Mouse (Mus musculus) Patski (cell line): Measurements from ENCODE around the gene Defb45. TPM values are rescaled to one million over a fixed set of nuclear protein-coding genes. Genes with fewer than 3 reads are reported as not detected.

ENCODE experiments used
- ATAC-seq: fragments of 100-300 bp; one replicate; pipeline ENCODE4 v1.8.0; 2021
- CTCF ChIA-PET: fragments of 350-600 bp; sonication (Branson Sonifier 250); formaldehyde crosslinking; loops from one replicate; lab custom pipeline; 2022; ENCODE audit warnings: inconsistent platforms; lab: Charles Lee
- POLR2A ChIA-PET: fragments of 350-600 bp; sonication (Branson Sonifier 250); formaldehyde crosslinking; loops from one replicate; lab custom pipeline; 2022; ENCODE audit warnings: antibody characterized with exemption, inconsistent platforms; lab: Charles Lee
- DNase-seq: peaks from one replicate; pipeline ENCODE4 v3.0.0-alpha.2; 2011; ENCODE audit warnings: low read depth, low spot score
- H3K27me3 ChIP-seq: fragments of 371-371 bp; one replicate; pipeline ENCODE4 v1.5.1; 2021
- CTCF ChIP-seq: fragments of 100-300 bp; IDR thresholded peaks from one replicate; pipeline ENCODE4 v1.5.1; 2021
- in situ Hi-C: fragments of 300-500 bp; cut with MboI; formaldehyde crosslinking; loops from 3 replicates; pipeline ENCODE4 v1.11.1; 2018; ENCODE audit warnings: low pct_unique_long_range_greater_than_20kb, mixed read lengths
- polyA plus RNA-seq: library from polyadenylated mRNA; unstranded; gene quantifications from one replicate; pipeline ENCODE4 v1.2.3, GENCODE M21; 2021

Gene Defb45
- polyA plus RNA-seq, 1 experiment from 2014 or later, result not detected

- TF ChIP-seq CTCF, result peak; percentile 28
- no peak for DNase-seq
- H3K27me3 ChIP-seq, result no peaks in the 10 kb centered on the region
- ChIA-PET CTCF (no interaction called here), POLR2A (no interaction called here)
- ATAC-seq, result no peak
- in situ Hi-C loops, result no loop called here
These were observed 9.5 kb upstream of the Defb45 start for GRCm38 (mm10) chr2:152608719-152609118.

DNA sequence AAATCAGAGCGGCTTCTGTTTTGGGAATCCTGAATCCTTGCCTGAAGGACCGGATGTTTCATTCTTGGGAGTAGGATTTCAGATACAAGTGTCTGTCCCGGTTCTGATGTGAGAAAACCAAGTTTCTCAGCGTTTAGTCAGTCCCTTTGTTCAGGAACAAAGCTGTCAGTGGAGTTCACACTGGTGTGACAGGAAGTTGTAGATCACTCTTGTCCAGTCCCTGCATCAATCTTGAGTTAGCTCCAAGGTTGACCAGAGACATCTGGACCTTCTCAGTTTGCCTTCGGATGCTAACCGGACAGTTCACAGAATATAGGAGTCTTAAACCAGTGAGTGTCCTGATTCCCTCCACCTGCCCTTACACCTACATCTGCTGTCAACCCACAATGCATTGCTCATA lies 8.5 kb upstream of the Defb45 start:
- no peak for TF ChIP-seq CTCF
- DNase-seq (no peak), ATAC-seq (no peak)
- no peaks in the 10 kb centered on the region for H3K27me3 ChIP-seq
- ChIA-PET POLR2A (interaction anchor here (1.0 kb wide), 1 partner anchor 34 kb away, joined by 3 read pairs; no protein-coding TSS in a partner anchor), CTCF (interaction anchor here (1.4 kb wide), 1 partner anchor 26 kb away, joined by 3 read pairs; no protein-coding TSS in a partner anchor)
- in situ Hi-C loops, result no loop called here

GRCm38 (mm10) chr2:152604057-152604456 lies 4.9 kb upstream of the Defb45 start, which contains the start of gene Defb36:
Defb36 (plus strand) TSS chr2:152604327.
- TF ChIP-seq CTCF, result peak; percentile 58
- DNase-seq (no peak), ATAC-seq (no peak)
- POLR2A ChIA-PET, result no interaction called here
- H3K27me3 ChIP-seq, result no peaks in the 10 kb centered on the region
- CTCF ChIA-PET, result interaction anchor here (0.8 to 2.8 kb wide), 5 partner anchors 12 to 81 kb away, joined by 3 to 11 read pairs (median 4); no protein-coding TSS in a partner anchor
- in situ Hi-C loops, result no loop called here

GRCm38 (mm10) chr2:152601275-152601960 lies 2.2 kb upstream of the Defb45 start:
- CTCF ChIA-PET, result interaction anchor here (1.1 kb wide), 1 partner anchor 47 kb away, joined by 3 read pairs; no protein-coding TSS in a partner anchor
- DNase-seq (peak; percentile 10), ATAC-seq (no peak)
- TF ChIP-seq CTCF, result peak; percentile 49
- POLR2A ChIA-PET, result no interaction called here
- no peaks in the 10 kb centered on the region for H3K27me3 ChIP-seq
- in situ Hi-C loops, result no loop called here

DNA sequence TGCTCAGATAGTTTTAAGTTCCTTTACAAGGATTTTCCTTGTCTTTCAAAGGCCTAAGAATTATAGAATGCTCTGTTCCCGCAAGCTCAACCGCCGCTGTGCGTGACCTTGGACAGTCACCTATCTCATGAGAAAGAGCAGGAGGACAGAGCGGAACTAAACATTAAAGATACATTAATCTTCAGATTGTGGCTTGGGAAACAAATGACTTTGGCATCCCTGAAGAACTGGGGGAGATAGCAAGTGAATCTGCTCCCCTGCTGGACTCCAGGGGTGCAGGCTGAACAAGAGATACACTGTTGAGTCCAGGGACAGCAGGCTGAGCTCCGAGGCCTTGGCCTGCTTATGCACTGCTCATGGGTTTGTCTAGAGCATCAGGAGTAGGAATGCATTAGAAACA lies 877 bp upstream of the Defb45 start:
- H3K27me3 ChIP-seq, result no peaks in the 10 kb centered on the region
- in situ Hi-C loops, result no loop called here
- DNase-seq, result no peak
- no peak for TF ChIP-seq CTCF
- CTCF ChIA-PET, result no interaction called here
- no peak for ATAC-seq
- POLR2A ChIA-PET, result no interaction called here

DNA sequence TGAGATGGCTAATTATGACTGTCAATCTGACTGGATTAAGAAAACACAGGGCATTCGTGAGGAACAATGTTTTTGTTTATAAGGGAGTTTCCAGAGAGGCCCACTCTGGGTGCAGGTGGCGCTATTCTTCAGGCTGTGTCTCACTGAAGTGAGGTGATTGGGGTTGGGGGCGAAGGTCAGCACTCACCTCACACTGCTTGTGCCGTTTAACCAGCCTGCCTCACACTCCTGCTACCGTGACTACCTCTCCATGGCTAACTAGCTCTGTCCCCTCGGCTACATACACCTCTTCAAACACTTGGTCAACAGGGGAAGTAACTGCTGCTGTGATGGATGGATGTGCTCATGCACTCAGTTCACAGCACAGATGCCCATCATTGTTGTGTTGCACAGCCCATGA lies 10.2 kb downstream of the Defb45 start:
- ChIA-PET CTCF (interaction anchor here (1.2 to 2.4 kb wide), 3 partner anchors 15 to 35 kb away, joined by 3 to 7 read pairs (median 4); partner anchors contain the start of gene Defb36), POLR2A (no interaction called here)
- in situ Hi-C loops, result no loop called here
- DNase-seq (no peak), ATAC-seq (no peak)
- peaks cover 4% of the 10 kb centered on the region for H3K27me3 ChIP-seq
- TF ChIP-seq CTCF, result no peak

DNA sequence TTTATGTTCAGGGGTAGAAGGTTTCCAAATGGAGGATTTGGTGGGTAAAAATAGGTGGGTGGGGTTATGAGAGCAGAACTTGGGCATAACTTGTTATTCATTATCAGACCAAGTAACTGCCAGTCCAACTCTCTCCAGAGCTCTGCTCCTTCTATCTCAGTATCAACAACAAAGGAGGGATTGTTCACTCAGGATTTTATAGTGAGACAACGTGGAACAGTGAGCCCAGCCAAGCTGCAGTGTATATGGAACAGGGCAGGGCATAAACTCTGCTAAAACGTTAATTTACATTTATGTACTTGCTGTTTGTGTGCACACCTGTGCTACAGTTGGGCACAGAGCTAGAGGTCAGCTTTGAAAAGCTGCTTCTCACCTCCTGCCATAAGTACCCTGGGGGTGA lies 10.7 kb downstream of the Defb45 start:
- in situ Hi-C loops, result no loop called here
- no peak for DNase-seq
- no peak for ATAC-seq
- TF ChIP-seq CTCF, result no peak
- ChIA-PET POLR2A (no interaction called here), CTCF (interaction anchor here (0.8 to 2.4 kb wide), 4 partner anchors 14 to 121 kb away, joined by 3 to 7 read pairs (median 4); no protein-coding TSS in a partner anchor)
- peaks cover 4% of the 10 kb centered on the region for H3K27me3 ChIP-seq

DNA sequence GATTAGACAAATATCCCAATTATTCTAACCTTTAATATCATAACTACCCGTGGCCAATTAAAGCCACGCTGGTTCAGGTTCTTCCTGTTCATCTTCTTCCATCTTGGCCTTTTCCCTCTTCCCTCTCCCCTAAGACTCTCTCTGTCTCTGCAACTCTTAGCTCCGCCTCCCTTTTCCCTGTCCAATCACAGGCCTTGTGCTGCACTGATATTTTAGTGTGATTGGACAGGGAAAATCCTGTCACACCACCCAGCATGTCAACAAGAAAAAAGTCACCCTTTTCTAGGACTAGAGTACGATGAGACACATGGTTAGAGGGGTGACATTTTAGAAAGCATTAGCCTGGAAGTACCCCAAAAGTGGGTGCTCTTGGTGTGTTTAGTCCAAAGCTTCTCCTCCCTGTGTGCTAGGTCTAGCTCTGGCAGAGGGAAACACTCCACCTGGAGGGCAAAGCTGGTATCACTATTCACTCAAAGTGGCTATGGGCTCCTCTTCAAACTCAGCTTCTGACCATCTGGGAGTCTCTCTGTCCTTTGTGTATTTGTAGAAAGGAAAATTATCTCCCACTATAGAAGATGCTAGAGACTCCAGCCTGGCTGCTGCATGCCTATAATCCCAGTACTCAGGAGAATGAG lies 12.2 kb downstream of the Defb45 start:
- TF ChIP-seq CTCF, result peak; percentile 65
- in situ Hi-C loops, result no loop called here
- DNase-seq, result no peak
- POLR2A ChIA-PET, result no interaction called here
- no peak for ATAC-seq
- no peaks in the 10 kb centered on the region for H3K27me3 ChIP-seq
- CTCF ChIA-PET, result interaction anchor here (0.9 to 2.4 kb wide), 7 partner anchors 17 to 119 kb away, joined by 3 to 7 read pairs (median 4); partner anchors contain the start of gene Defb36

DNA sequence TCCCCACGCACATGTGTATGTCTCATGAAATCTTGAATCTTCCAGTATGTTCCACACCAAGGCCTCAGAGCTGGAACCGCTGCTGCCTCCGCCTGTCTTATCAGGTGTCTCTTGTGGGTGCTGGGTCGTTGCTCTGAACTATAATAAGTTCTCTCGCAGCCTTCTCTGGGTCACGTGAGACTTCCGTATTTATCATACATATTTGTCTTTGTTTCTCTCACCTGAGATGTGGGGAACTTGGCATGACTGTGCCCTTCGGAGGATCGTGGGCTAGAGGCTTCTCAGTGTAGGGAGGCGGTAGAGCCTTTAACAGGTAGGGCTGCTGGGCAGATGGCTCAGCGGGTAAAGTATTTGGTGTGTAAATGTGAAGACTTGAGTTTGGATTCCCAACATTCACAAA lies 18.6 kb downstream of the Defb45 start:
- DNase-seq (no peak), ATAC-seq (no peak)
- in situ Hi-C loops, result no loop called here
- no peaks in the 10 kb centered on the region for H3K27me3 ChIP-seq
- TF ChIP-seq CTCF, result no peak
- ChIA-PET CTCF (interaction anchor here (2.2 kb wide), 1 partner anchor 14 kb away, joined by 5 read pairs; no protein-coding TSS in a partner anchor), POLR2A (no interaction called here)

GRCm38 (mm10) chr2:152580107-152580506 lies 19.1 kb downstream of the Defb45 start, which contains the start of gene Defb19:
Defb19 (minus strand) TSS chr2:152580312.
- TF ChIP-seq CTCF, result no peak
- POLR2A ChIA-PET, result no interaction called here
- no peak for ATAC-seq
- DNase-seq, result no peak
- CTCF ChIA-PET, result interaction anchor here (2.2 kb wide), 1 partner anchor 15 kb away, joined by 5 read pairs; no protein-coding TSS in a partner anchor
- in situ Hi-C loops, result no loop called here
- no peaks in the 10 kb centered on the region for H3K27me3 ChIP-seq

DNA sequence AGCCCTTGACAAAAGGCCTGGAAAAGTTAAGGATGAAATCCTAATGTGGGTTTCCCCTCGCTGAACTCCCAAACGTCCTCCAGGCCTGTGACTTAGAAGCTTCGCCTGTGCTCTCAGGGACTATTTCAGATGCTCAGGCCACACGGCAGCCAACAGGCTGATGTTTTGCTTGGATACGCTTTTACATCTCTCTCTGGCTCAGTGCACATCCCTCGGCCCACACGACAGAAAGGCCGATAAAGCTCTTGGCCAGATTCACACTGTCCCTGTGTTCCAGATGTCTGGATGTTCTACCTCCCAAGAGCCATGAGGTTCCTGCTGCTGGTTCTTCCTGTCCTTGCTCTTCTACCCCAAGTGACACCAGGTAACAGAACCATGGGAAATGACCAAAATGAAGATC lies 25.7 kb downstream of the Defb45 start:
- ChIA-PET CTCF (interaction anchor here (1.4 to 1.9 kb wide), 3 partner anchors 11 to 20 kb away, joined by 3 to 4 read pairs (median 3); no protein-coding TSS in a partner anchor), POLR2A (interaction anchor here (1.0 kb wide), 1 partner anchor 34 kb away, joined by 3 read pairs; no protein-coding TSS in a partner anchor)
- no peaks in the 10 kb centered on the region for H3K27me3 ChIP-seq
- no peak for TF ChIP-seq CTCF
- DNase-seq, result no peak
- in situ Hi-C loops, result no loop called here
- ATAC-seq, result no peak
